Mouse (Mus musculus): ENCODE data around the gene Mertk.

- TF ChIP-seq POLR2A (IDR thresholded peaks at IDR 0.05; ENCODE audit: control insufficient read depth, extremely low read depth, insufficient read depth, low read length, poor library complexity) (no peak), CTCF (IDR thresholded peaks at IDR 0.05; ENCODE audit: borderline replicate concordance, control insufficient read depth, extremely low read depth, insufficient read depth, low read length, poor library complexity) (no peak)
Observed at GRCm38 (mm10) chr2:128793958-128794357, 95.2 kb downstream of the Mertk start.

Measured in thymus, adult 2 months (tissue).